Mouse (Mus musculus) Patski (cell line): ENCODE results near the gene Zfp978. TPM values are rescaled to one million over a fixed set of nuclear protein-coding genes. Genes with fewer than 3 reads are reported as not detected.
"Not testable (repeated sequence)": the region's sequence is repeated elsewhere in the genome, so short reads cannot be mapped to it uniquely, and the experiment has no call there.

Source experiments
- ATAC-seq: fragments of 100-300 bp; one replicate; pipeline ENCODE4 v1.8.0; 2021
- CTCF ChIA-PET: fragments of 350-600 bp; sonication (Branson Sonifier 250); formaldehyde crosslinking; loops from one replicate; lab custom pipeline; 2022; ENCODE audit warnings: inconsistent platforms; lab: Charles Lee
- POLR2A ChIA-PET: fragments of 350-600 bp; sonication (Branson Sonifier 250); formaldehyde crosslinking; loops from one replicate; lab custom pipeline; 2022; ENCODE audit warnings: antibody characterized with exemption, inconsistent platforms; lab: Charles Lee
- DNase-seq: peaks from one replicate; pipeline ENCODE4 v3.0.0-alpha.2; 2011; ENCODE audit warnings: low read depth, low spot score
- H3K27me3 ChIP-seq: fragments of 371-371 bp; one replicate; pipeline ENCODE4 v1.5.1; 2021
- CTCF ChIP-seq: fragments of 100-300 bp; IDR thresholded peaks from one replicate; pipeline ENCODE4 v1.5.1; 2021
- in situ Hi-C: fragments of 300-500 bp; cut with MboI; formaldehyde crosslinking; loops from 3 replicates; pipeline ENCODE4 v1.11.1; 2018; ENCODE audit warnings: low pct_unique_long_range_greater_than_20kb, mixed read lengths
- polyA plus RNA-seq: library from polyadenylated mRNA; unstranded; gene quantifications from one replicate; pipeline ENCODE4 v1.2.3, GENCODE M21; 2021

The Zfp978 gene
- polyA plus RNA-seq, 1 experiment from 2014 or later, result 0.17 TPM

GRCm38 (mm10) chr4:147406735-147407462 is 45.8 kb downstream of the Zfp978 start:
- ATAC-seq (peak; percentile 68), DNase-seq (no peak)
- H3K27me3 ChIP-seq, result no peaks in the 10 kb centered on the region
- POLR2A ChIA-PET, result no interaction called here
- in situ Hi-C loops, result loop anchor here (25.0 kb wide), 1 partner anchor 430 kb away; the partner anchor contains the start of gene Zfp933
- CTCF ChIA-PET, result no interaction called here
- no peak for TF ChIP-seq CTCF

GRCm38 (mm10) chr4:147407463-147407822 is 46.3 kb downstream of the Zfp978 start:
- CTCF ChIA-PET, result no interaction called here
- POLR2A ChIA-PET, result no interaction called here
- ATAC-seq (peak; percentile 9), DNase-seq (no peak)
- H3K27me3 ChIP-seq, result no peaks in the 10 kb centered on the region
- in situ Hi-C loops, result loop anchor here (25.0 kb wide), 1 partner anchor 430 kb away; the partner anchor contains the start of gene Zfp933
- TF ChIP-seq CTCF, result no peak

DNA sequence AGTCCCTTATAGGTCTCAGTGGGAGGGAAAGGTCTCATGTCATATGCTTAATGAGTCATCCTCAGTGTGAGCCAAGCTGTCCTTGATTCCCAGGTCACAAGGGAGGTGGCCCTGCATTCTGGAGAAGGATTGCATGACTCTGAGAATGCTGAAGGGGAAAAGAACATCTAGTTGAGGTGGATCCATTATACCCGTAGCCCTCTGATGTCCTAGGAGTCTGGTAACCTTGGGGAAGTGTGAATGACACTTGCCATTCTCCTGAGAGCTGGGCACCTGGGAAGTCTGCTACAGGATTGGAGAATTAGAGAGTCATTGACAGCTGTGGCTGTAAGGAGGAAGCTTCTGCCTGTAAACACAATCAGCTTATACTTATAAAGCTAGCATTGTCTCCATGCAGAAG is 55.3 kb downstream of the Zfp978 start:
- H3K27me3 ChIP-seq, ATAC-seq, DNase-seq, CTCF ChIA-PET, POLR2A ChIA-PET: not testable (repeated sequence)
- in situ Hi-C loops, result loop anchor here (25.0 kb wide), 1 partner anchor 421 kb away; the partner anchor contains the start of gene Zfp933

GRCm38 (mm10) chr4:147417157-147417778 is 56.2 kb downstream of the Zfp978 start:
- ChIA-PET CTCF (no interaction called here), POLR2A (no interaction called here)
- DNase-seq, result no peak
- in situ Hi-C loops, result loop anchor here (25.0 kb wide), 1 partner anchor 420 kb away; the partner anchor contains the start of gene Zfp933
- ATAC-seq, result no peak
- TF ChIP-seq CTCF, result no peak
- H3K27me3 ChIP-seq, result no peaks in the 10 kb centered on the region

DNA sequence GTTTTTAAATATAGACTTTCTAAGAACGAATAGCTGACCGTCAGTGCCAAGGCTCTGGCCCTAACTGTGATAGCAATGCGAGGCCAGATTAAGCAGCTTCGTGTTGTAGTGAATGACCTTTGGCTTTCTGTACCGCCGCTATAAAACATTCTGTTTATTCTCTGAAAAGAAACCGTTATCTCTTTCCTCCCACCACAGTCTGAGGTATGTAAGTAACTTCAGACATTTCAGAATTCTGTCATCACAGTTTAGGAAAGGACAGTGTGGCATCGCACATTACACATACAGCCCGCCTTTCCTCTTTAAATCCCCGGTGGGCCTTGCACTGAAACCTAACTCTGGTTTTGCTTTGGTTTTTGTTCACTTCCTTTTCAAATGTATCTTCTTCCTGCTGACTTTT is 56.8 kb downstream of the Zfp978 start:
- CTCF ChIA-PET, result no interaction called here
- no peak for DNase-seq
- in situ Hi-C loops, result loop anchor here (25.0 kb wide), 1 partner anchor 419 kb away; the partner anchor contains the start of gene Zfp933
- POLR2A ChIA-PET, result no interaction called here
- ATAC-seq, result no peak
- H3K27me3 ChIP-seq, result no peaks in the 10 kb centered on the region
- no peak for TF ChIP-seq CTCF

GRCm38 (mm10) chr4:147418333-147418732 is 57.2 kb downstream of the Zfp978 start:
- ATAC-seq, H3K27me3 ChIP-seq, CTCF ChIA-PET, DNase-seq, POLR2A ChIA-PET: not testable (repeated sequence)
- in situ Hi-C loops, result loop anchor here (25.0 kb wide), 1 partner anchor 419 kb away; the partner anchor contains the start of gene Zfp933

- CTCF ChIA-PET, result not testable (repeated sequence)
- in situ Hi-C loops, result loop anchor here (25.0 kb wide), 1 partner anchor 418 kb away; the partner anchor contains the start of gene Zfp933
Observed at GRCm38 (mm10) chr4:147419190-147419589, 58.1 kb downstream of the Zfp978 start.

GRCm38 (mm10) chr4:147419756-147420590 is 58.9 kb downstream of the Zfp978 start:
- CTCF ChIA-PET, POLR2A ChIA-PET, DNase-seq, ATAC-seq, H3K27me3 ChIP-seq: not testable (repeated sequence)
- in situ Hi-C loops, result loop anchor here (25.0 kb wide), 1 partner anchor 417 kb away; the partner anchor contains the start of gene Zfp933

More at GRCm38 (mm10) chr4:147419190-147419589, 58.1 kb downstream of the Zfp978 start:
- DNase-seq, ATAC-seq, H3K27me3 ChIP-seq, POLR2A ChIA-PET: not testable (repeated sequence)

DNA sequence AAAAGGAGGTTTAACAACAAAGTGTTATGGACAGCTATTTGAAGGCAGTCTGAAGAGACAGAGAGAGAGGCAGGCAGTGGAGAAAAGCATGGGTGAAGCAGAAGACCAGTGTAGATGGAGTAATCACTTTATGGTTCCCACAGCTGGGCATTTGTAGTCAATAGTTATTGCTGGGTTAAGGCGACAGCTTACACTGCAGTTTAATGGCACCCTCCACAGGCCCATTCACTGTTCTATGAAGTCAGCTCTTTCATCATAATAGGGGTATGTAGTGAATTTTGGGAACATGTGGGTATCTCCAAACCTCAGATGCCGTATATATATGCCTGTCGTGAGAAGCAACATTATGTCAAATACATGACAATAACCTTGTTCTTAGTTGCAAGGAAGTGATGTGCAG is 59.7 kb downstream of the Zfp978 start:
- CTCF ChIA-PET, result no interaction called here
- in situ Hi-C loops, result loop anchor here (25.0 kb wide), 1 partner anchor 417 kb away; the partner anchor contains the start of gene Zfp933
- H3K27me3 ChIP-seq, result no peaks in the 10 kb centered on the region
- POLR2A ChIA-PET, result no interaction called here
- DNase-seq, result no peak
- TF ChIP-seq CTCF, result no peak
- no peak for ATAC-seq

- DNase-seq, ATAC-seq, H3K27me3 ChIP-seq, CTCF ChIA-PET, POLR2A ChIA-PET: not testable (repeated sequence)
- in situ Hi-C loops, result loop anchor here (25.0 kb wide), 1 partner anchor 416 kb away; the partner anchor contains the start of gene Zfp933
Observed at GRCm38 (mm10) chr4:147421316-147421715, 60.2 kb downstream of the Zfp978 start.
